Mouse (Mus musculus): ENCODE results near the gene Wdr12.
"Not testable (repeated sequence)": the region's sequence is repeated elsewhere in the genome, so short reads cannot be mapped to it uniquely, and the experiment has no call there.

Gene Wdr12

GRCm38 (mm10) chr1:60098024-60098781, at the start of gene Wdr12, which contains the start of gene Carf:
TSS of gene Wdr12 (minus strand) at chr1:60098645.
TSS of gene Carf (plus strand) at chr1:60098247.
- DNase-seq, result peak; percentile 99

- DNase-seq, result no peak
These were observed 38.9 kb upstream of the Wdr12 start for GRCm38 (mm10) chr1:60137346-60137745.

- DNase-seq, result no peak
These were observed 19.4 kb upstream of the Wdr12 start for GRCm38 (mm10) chr1:60117721-60118455.

- no peak for DNase-seq
These were observed 6.1 kb upstream of the Wdr12 start for GRCm38 (mm10) chr1:60104582-60104981.

GRCm38 (mm10) chr1:60098839-60099238, 394 bp upstream of the Wdr12 start:
- DNase-seq, result peak; percentile 9 to 12

- DNase-seq, result peak; percentile 67 to 79
These were observed 995 bp downstream of the Wdr12 start for GRCm38 (mm10) chr1:60097277-60098023.

- peak in 1 of 2 experiments; percentile 7 for DNase-seq
These were observed 1.7 kb downstream of the Wdr12 start for GRCm38 (mm10) chr1:60096572-60097276.

GRCm38 (mm10) chr1:60076411-60076810, 22.0 kb downstream of the Wdr12 start:
- DNase-seq, result no peak

GRCm38 (mm10) chr1:60075590-60075989, 22.9 kb downstream of the Wdr12 start:
- no peak for DNase-seq

- no peak for DNase-seq
These were observed 23.5 kb downstream of the Wdr12 start for GRCm38 (mm10) chr1:60074935-60075334.

GRCm38 (mm10) chr1:60070725-60071124, 27.7 kb downstream of the Wdr12 start:
- not testable (repeated sequence) for DNase-seq

- no peak for DNase-seq
These were observed 42.1 kb downstream of the Wdr12 start for GRCm38 (mm10) chr1:60056310-60056709.

GRCm38 (mm10) chr1:60054659-60055058, 43.8 kb downstream of the Wdr12 start:
- DNase-seq, result no peak

- DNase-seq, result not testable (repeated sequence)
These were observed 51.0 kb downstream of the Wdr12 start for GRCm38 (mm10) chr1:60047481-60047880.

GRCm38 (mm10) chr1:60044595-60044994, 53.9 kb downstream of the Wdr12 start:
- no peak for DNase-seq

- peak; percentile 80 to 88 for DNase-seq
These were observed 55.5 kb downstream of the Wdr12 start, which contains the start of gene Ica1l for GRCm38 (mm10) chr1:60042796-60043469. TSS of gene Ica1l (minus strand) at chr1:60043184.

GRCm38 (mm10) chr1:60042398-60042795, 56.0 kb downstream of the Wdr12 start:
- DNase-seq, result no peak

GRCm38 (mm10) chr1:60035044-60035443, 63.4 kb downstream of the Wdr12 start:
- peak in 1 of 2 experiments; percentile 9 for DNase-seq
